Mouse (Mus musculus) embryonic facial prominence, embryonic 14.5 days (tissue): ENCODE results near the gene Arhgap45. TPM values are rescaled to one million over a fixed set of nuclear protein-coding genes. Genes with fewer than 3 reads are reported as not detected.

Experiments used
- ATAC-seq: fragments of 200-750 bp; cut with Nextera tagmentation; 2 replicates; pipeline ENCODE4 v1.8.0; 2017; ENCODE audit warnings: low read depth, moderate number of reproducible peaks, moderate TSS enrichment
- DNase-seq: peaks from one replicate; pipeline ENCODE4 v3.0.0-alpha.2; 2015; ENCODE audit warnings: low spot score
- H3K27ac ChIP-seq: fragments of 300-500 bp; sonication (generic); replicated peaks from 2 replicates; pipeline ENCODE4 v1.5.1; 2014; ENCODE audit warnings: low read depth, mild to moderate bottlenecking, low read length, moderate library complexity
- H3K27me3 ChIP-seq: fragments of 300-500 bp; sonication (generic); replicated peaks from 2 replicates; pipeline ENCODE4 v1.6.1; 2014; ENCODE audit warnings: low read length; ENCODE audit not compliant: control insufficient read depth, insufficient read depth
- H3K36me3 ChIP-seq: fragments of 300-500 bp; sonication (generic); 2 replicates; pipeline ENCODE4 v1.6.1; 2014; ENCODE audit warnings: low read length, mixed read lengths; ENCODE audit not compliant: control insufficient read depth, insufficient read depth
- H3K4me1 ChIP-seq: fragments of 300-500 bp; sonication (generic); 2 replicates; pipeline ENCODE4 v1.6.1; 2014; ENCODE audit warnings: antibody characterized with exemption, low read length; ENCODE audit not compliant: control insufficient read depth, insufficient read depth
- H3K4me2 ChIP-seq: fragments of 300-500 bp; sonication (generic); 2 replicates; pipeline ENCODE4 v1.6.1; 2014; ENCODE audit warnings: low read depth, mild to moderate bottlenecking, low read length, moderate library complexity, mixed read lengths
- H3K4me3 ChIP-seq: fragments of 300-500 bp; sonication (generic); 2 replicates; pipeline ENCODE4 v1.5.1; 2014; ENCODE audit warnings: low read depth, mild to moderate bottlenecking, low read length
- H3K9ac ChIP-seq: fragments of 300-500 bp; sonication (generic); 2 replicates; pipeline ENCODE4 v1.6.1; 2014; ENCODE audit warnings: low read depth, mild to moderate bottlenecking, low read length, moderate library complexity, mixed read lengths
- H3K9me3 ChIP-seq: fragments of 300-500 bp; sonication (generic); 2 replicates; pipeline ENCODE4 v1.6.1; 2016; ENCODE audit warnings: low read length; ENCODE audit not compliant: control insufficient read depth
- WGBS: fragments of 180-500 bp; shearing (Covaris S2); extraction: QIAGEN DNeasy Blood & Tissue Kit; methylation state at CpG from one replicate; pipeline ENCODE4 v1.1.7; 2014; 5-methylcytosine and 5-hydroxymethylcytosine counted together
- polyA plus RNA-seq: library from polyadenylated mRNA; unstranded; fragments of >200 nt; fragmentation: Nextera tagmentation; extraction: Ambion mirVana; gene quantifications from 2 replicates; pipeline ENCODE4 v1.2.1, GENCODE M21; 2014

Arhgap45 gene
- polyA plus RNA-seq, 1 experiment from 2014 or later = 4.4 TPM

GRCm38 (mm10) chr10:80027681-80028520, 11.4 kb downstream of the Arhgap45 start:
- 74% methylated on average over 19 of the region's 20 CpGs for WGBS
- Histone ChIP-seq H3K9me3 (no peaks in the 10 kb centered on the region), H3K9ac (no peak overlapping the region), H3K27ac (no peak overlapping the region), H3K4me1 (0 out of 2 replicates have a peak, but pooled peaks cover 4% of the 10 kb centered on the region), H3K4me2 (no peak overlapping the region), H3K36me3 (no peaks in the 10 kb centered on the region), H3K4me3 (no peak overlapping the region), H3K27me3 (no peaks in the 10 kb centered on the region)
- ATAC-seq (no peak), DNase-seq (no peak)

DNA sequence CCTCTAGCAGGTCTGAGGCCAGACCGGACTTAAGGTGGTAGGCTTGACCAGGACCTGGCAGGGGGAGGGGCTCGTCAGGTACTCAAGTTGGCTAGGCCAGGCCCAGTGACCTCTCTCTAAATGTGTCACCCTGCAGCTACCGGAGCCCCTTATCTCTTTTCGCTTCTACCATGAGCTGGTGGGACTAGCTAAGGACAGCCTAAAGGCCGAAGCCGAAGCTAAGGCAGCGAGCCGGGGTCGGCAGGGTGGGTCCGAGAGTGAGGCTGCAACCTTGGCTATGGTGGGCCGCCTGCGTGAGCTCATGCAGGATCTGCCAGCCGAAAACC, 12.0 kb downstream of the Arhgap45 start:
- H3K27me3 ChIP-seq = no peaks in the 10 kb centered on the region
- no peaks in the 10 kb centered on the region for H3K9me3 ChIP-seq
- 94% methylated on average over 13 of the region's 13 CpGs for WGBS
- no peak overlapping the region for H3K27ac ChIP-seq
- H3K4me3 ChIP-seq = no peak overlapping the region
- H3K9ac ChIP-seq = no peak overlapping the region
- 0 out of 2 replicates have a peak, but pooled peaks cover 7% of the 10 kb centered on the region for H3K4me1 ChIP-seq
- DNase-seq = no peak
- H3K36me3 ChIP-seq = no peaks in the 10 kb centered on the region
- no peak for ATAC-seq
- no peak overlapping the region for H3K4me2 ChIP-seq

DNA sequence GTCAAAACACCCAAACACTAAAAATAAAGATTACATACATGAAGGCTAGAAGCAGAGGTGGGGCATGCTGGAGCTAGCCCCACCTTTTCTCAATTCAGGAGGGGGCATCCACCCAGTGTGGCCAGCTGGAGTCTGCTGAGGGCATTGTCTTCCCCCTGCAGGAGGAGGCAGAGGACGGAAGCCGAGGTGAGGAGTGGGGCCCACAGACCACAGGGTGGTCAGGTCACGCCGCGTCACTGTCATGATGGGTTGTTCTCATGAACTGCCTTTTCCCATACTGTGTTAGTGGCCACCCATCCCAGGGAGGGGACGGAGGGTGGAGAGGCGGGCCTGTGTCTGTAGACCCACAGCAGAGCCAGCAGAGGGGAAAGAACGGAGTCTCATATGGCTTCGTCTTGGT, 13.7 kb downstream of the Arhgap45 start:
- WGBS = 87% methylated on average over 8 of the region's 9 CpGs
- ATAC-seq (no peak), DNase-seq (no peak)
- Histone ChIP-seq H3K9me3 (no peaks in the 10 kb centered on the region), H3K9ac (no peak overlapping the region; the same call in 1 of the 2 replicates), H3K4me1 (0 out of 2 replicates have a peak, but pooled peaks cover 7% of the 10 kb centered on the region), H3K27ac (no peak overlapping the region), H3K4me2 (no peak overlapping the region), H3K27me3 (no peaks in the 10 kb centered on the region), H3K36me3 (peaks cover 8% of the 10 kb centered on the region), H3K4me3 (no peak overlapping the region)

DNA sequence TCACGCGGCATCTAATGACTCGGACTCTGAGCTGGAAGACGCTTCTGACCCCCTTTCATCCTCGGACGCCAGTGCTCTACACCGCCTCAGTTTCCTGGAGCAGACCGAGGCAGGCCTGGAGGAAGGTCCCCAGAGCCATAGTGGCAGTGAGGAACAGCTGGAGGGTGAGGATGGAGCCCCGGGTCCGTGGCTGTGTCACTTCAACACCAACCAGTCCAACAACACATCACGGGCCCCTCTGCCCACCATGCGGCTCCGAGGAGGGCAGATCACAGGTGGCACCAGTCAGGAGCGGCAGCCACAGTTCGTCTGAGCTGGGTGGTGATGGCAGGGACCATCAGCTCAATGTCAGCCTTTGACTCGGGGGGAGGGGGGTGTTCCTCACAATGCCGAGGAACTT, 14.3 kb downstream of the Arhgap45 start:
- Histone ChIP-seq H3K9me3 (no peaks in the 10 kb centered on the region), H3K9ac (peak overlapping the region; percentile 14; the same call in 1 of the 2 replicates), H3K36me3 (peaks cover 14% of the 10 kb centered on the region), H3K27ac (no peak overlapping the region), H3K4me3 (no peak overlapping the region), H3K27me3 (no peaks in the 10 kb centered on the region), H3K4me1 (0 out of 2 replicates have a peak, but pooled peaks cover 7% of the 10 kb centered on the region), H3K4me2 (no peak overlapping the region)
- DNase-seq (no peak), ATAC-seq (no peak)
- 77% methylated on average over 17 of the region's 17 CpGs for WGBS

DNA sequence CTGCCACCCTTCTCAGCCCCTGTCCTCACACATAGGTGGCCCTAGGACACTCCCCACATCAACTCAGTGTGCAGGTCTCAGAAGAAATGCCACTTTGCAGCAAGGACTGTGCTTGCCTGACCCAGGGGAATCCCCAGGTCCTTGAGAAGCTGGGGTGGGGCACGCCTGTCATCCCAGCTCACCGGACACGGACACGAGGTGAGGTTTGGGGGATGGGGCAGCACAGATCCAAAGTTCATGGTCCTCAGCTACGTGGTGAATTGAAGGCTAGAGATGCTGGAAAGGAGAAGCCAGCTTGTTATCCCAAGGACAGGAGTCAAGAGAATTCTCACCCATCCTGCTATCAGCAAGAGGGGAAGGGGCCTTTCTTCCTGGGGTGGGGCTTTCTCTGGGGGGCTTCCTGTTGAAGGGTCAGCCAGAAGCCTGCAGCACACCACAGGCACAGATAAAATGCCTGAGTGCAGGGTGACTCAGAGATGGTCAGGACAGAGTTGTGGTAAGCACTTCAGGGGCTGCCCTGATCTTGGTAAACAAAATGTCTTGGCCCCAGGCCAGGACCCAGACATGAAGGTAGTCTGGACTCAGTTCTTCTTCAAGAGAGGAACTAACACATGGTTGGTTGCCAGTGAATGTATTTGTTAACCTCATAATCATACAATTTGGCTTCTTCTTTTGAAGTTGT, 16.5 kb downstream of the Arhgap45 start:
- 70% methylated on average over 5 of the region's 5 CpGs for WGBS
- Histone ChIP-seq H3K27me3 (no peaks in the 10 kb centered on the region), H3K9me3 (no peaks in the 10 kb centered on the region), H3K4me1 (0 out of 2 replicates have a peak, but pooled peaks cover 7% of the 10 kb centered on the region), H3K4me3 (no peak overlapping the region), H3K27ac (peak overlapping the region; percentile 44), H3K36me3 (peaks cover 36% of the 10 kb centered on the region), H3K4me2 (no peak overlapping the region), H3K9ac (no peak overlapping the region)
- DNase-seq (peak; percentile 56), ATAC-seq (peak; percentile 32; the same call in 1 of the 2 replicates)

DNA sequence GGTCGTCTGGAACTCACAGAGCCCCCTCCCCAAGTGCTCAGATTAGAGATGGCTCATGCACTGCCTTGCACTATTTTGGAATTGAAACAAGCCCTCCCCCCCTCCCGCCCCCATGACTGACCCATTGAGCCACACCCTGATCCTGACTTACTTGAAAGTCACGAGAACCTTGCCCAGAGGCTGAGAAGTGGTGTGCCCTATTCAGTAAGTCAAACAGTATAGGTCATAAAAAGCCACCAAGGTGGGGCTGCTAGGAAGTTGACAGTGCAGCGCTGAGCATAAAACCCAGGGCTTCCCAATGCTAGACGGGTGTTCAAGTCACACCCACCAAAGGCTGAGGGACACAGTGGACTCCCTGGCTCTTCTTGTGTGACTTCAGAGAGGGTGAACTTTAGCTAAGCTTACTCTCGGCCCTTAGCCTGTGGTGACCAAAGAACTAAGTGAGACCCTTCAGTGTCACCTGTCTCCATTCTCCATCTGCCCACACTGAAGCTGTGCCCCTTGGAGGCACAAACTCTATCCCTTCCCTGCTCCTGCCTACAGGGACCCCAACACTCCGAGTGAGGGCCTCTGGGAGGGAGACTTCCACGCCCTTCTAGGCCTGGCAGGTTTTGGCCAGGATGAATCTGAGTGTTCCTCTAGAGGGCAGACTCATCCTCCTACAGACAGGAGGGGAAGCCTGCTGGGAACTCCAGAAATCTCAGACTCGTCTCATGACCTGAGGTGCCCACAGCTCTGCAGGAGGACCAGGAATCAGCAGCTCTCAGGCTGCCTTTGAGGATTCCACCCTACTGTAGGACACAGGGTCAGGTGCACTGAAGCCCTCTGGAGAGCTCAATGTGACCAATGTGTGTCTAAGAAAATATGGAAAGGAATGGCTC, 17.3 kb downstream of the Arhgap45 start:
- peaks cover 41% of the 10 kb centered on the region for H3K36me3 ChIP-seq
- H3K4me2 ChIP-seq = no peak overlapping the region
- DNase-seq = peak; percentile 68
- H3K4me1 ChIP-seq = 0 out of 2 replicates have a peak, but pooled peaks cover 7% of the 10 kb centered on the region
- H3K9me3 ChIP-seq = no peaks in the 10 kb centered on the region
- whole genome bisulfite sequencing = 38% methylated on average over 9 of the region's 9 CpGs
- H3K9ac ChIP-seq = peak overlapping the region; percentile 15; the same call in 1 of the 2 replicates
- no peak overlapping the region for H3K4me3 ChIP-seq
- peak overlapping the region; percentile 21 for H3K27ac ChIP-seq
- 0 out of 2 replicates have a peak, but pooled peaks have one; percentile 31 for ATAC-seq
- no peaks in the 10 kb centered on the region for H3K27me3 ChIP-seq

GRCm38 (mm10) chr10:80035148-80035547, 18.7 kb downstream of the Arhgap45 start:
- Histone ChIP-seq H3K27ac (no peak overlapping the region), H3K4me1 (0 out of 2 replicates have a peak, but pooled peaks cover 7% of the 10 kb centered on the region), H3K36me3 (peaks cover 41% of the 10 kb centered on the region), H3K4me3 (no peak overlapping the region), H3K9me3 (no peaks in the 10 kb centered on the region), H3K9ac (no peak overlapping the region), H3K4me2 (no peak overlapping the region), H3K27me3 (no peaks in the 10 kb centered on the region)
- DNase-seq (no peak), ATAC-seq (no peak)
- 71% methylated on average over 8 of the region's 8 CpGs for WGBS

- H3K9me3 ChIP-seq = no peaks in the 10 kb centered on the region
- H3K27ac ChIP-seq = no peak overlapping the region
- ATAC-seq (no peak), DNase-seq (no peak)
- no peak overlapping the region for H3K4me3 ChIP-seq
- H3K27me3 ChIP-seq = no peaks in the 10 kb centered on the region
- H3K4me1 ChIP-seq = 0 out of 2 replicates have a peak, but pooled peaks cover 7% of the 10 kb centered on the region
- H3K4me2 ChIP-seq = no peak overlapping the region
- H3K9ac ChIP-seq = no peak overlapping the region
- H3K36me3 ChIP-seq = peaks cover 41% of the 10 kb centered on the region
- WGBS = 92% methylated on average over 5 of the region's 5 CpGs
Measured at GRCm38 (mm10) chr10:80035686-80036085, 19.2 kb downstream of the Arhgap45 start.
